Mouse (Mus musculus) limb, embryonic 14.5 days (tissue): ENCODE results near the gene Itga9. TPM values are rescaled to one million over a fixed set of nuclear protein-coding genes. Genes with fewer than 3 reads are reported as not detected.

Source experiments
- ATAC-seq: fragments of 200-750 bp; cut with Nextera tagmentation; 2 replicates; pipeline ENCODE4 v1.8.0; 2017; ENCODE audit warnings: low read depth, moderate number of reproducible peaks, moderate TSS enrichment; ENCODE audit not compliant: low FRiP score
- DNase-seq: peaks from one replicate; pipeline ENCODE4 v3.0.0-alpha.2; 2015; ENCODE audit warnings: low spot score
- H3K27ac ChIP-seq: fragments of 300-500 bp; sonication (generic); replicated peaks from 2 replicates; pipeline ENCODE4 v1.5.1; 2014; ENCODE audit warnings: low read depth, mild to moderate bottlenecking, low read length, moderate library complexity, mixed read lengths
- H3K27me3 ChIP-seq: fragments of 300-500 bp; sonication (generic); 2 replicates; pipeline ENCODE4 v1.6.1; 2014; ENCODE audit warnings: low read length, mixed read lengths; ENCODE audit not compliant: control insufficient read depth, insufficient read depth
- H3K36me3 ChIP-seq: fragments of 300-500 bp; sonication (generic); 2 replicates; pipeline ENCODE4 v1.6.1; 2014; ENCODE audit warnings: mild to moderate bottlenecking, low read length, moderate library complexity, mixed read lengths; ENCODE audit not compliant: control insufficient read depth, insufficient read depth
- H3K4me1 ChIP-seq: fragments of 300-500 bp; sonication (generic); 2 replicates; pipeline ENCODE4 v1.6.1; 2014; ENCODE audit warnings: antibody characterized with exemption, low read length, mixed read lengths; ENCODE audit not compliant: control insufficient read depth, insufficient read depth
- H3K4me2 ChIP-seq: fragments of 300-500 bp; sonication (generic); replicated peaks from 2 replicates; pipeline ENCODE4 v1.6.1; 2014; ENCODE audit warnings: low read depth, mild to moderate bottlenecking, low read length, moderate library complexity; ENCODE audit not compliant: severe bottlenecking
- H3K4me3 ChIP-seq: fragments of 300-500 bp; sonication (generic); replicated peaks from 2 replicates; pipeline ENCODE4 v1.5.1; 2014; ENCODE audit warnings: low read length
- H3K9ac ChIP-seq: fragments of 300-500 bp; sonication (generic); 2 replicates; pipeline ENCODE4 v1.6.1; 2014; ENCODE audit warnings: mild to moderate bottlenecking, low read depth, low read length, moderate library complexity; ENCODE audit not compliant: severe bottlenecking
- H3K9me3 ChIP-seq: fragments of 300-500 bp; sonication (generic); 2 replicates; pipeline ENCODE4 v1.6.1; 2016; ENCODE audit warnings: low read length; ENCODE audit not compliant: control insufficient read depth
- POLR2A ChIP-seq: fragments of 200-500 bp; IDR thresholded peaks from 2 replicates; pipeline ENCODE4 v1.8.0; 2012; ENCODE audit warnings: inconsistent platforms, mild to moderate bottlenecking, moderate library complexity, borderline replicate concordance; ENCODE audit not compliant: insufficient read depth, insufficient read length; ENCODE audit errors: extremely low read depth
- WGBS: fragments of 180-500 bp; shearing (Covaris S2); extraction: QIAGEN DNeasy Blood & Tissue Kit; methylation state at CpG from one replicate; pipeline ENCODE4 v1.1.7; 2014; 5-methylcytosine and 5-hydroxymethylcytosine counted together
- polyA plus RNA-seq, 2 experiments: library from polyadenylated mRNA; depleted of rRNA in 1 of 2; stranded (reverse) in 1 of 2; unstranded in 1 of 2; fragments of >200 nt; fragmentation: Nextera tagmentation in 1 of 2; extraction: Ambion mirVana in 1 of 2; gene quantifications; 2 replicates each; pipeline versions ENCODE4 v1.2.1 to v1.2.3; 2012 to 2014

Gene Itga9
- polyA plus RNA-seq, 2 experiments = 10.0 to 19.7 TPM

DNA sequence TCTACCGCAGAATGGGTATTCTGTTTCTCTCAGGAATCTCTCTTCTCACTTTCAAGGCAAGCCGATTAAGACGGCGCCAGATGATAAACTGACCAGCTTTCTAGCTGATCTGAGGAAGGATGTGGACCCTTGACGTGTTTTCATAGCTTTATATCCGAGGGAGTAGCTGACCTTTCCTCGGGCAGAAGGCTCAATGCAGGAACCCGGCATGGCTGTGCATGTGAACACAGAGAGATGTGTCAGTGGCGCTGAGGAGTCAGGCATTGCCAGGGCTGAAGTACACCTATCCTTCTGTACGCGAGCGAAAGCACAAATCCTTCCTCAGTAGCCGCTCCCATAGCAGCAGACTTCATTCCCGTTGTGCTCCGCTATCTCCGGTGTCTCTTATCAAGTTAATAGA, 207.6 kb downstream of the Itga9 start:
- no peaks in the 10 kb centered on the region for H3K27me3 ChIP-seq
- no peak overlapping the region for H3K4me3 ChIP-seq
- H3K9ac ChIP-seq = no peak overlapping the region
- ATAC-seq (no peak), DNase-seq (no peak)
- TF ChIP-seq POLR2A = no peak
- no peak overlapping the region for H3K4me2 ChIP-seq
- H3K27ac ChIP-seq = no peak overlapping the region
- no peaks in the 10 kb centered on the region for H3K9me3 ChIP-seq
- H3K36me3 ChIP-seq = no peaks in the 10 kb centered on the region
- peaks cover 24% of the 10 kb centered on the region for H3K4me1 ChIP-seq
- WGBS = 58% methylated on average over 16 of the region's 16 CpGs

DNA sequence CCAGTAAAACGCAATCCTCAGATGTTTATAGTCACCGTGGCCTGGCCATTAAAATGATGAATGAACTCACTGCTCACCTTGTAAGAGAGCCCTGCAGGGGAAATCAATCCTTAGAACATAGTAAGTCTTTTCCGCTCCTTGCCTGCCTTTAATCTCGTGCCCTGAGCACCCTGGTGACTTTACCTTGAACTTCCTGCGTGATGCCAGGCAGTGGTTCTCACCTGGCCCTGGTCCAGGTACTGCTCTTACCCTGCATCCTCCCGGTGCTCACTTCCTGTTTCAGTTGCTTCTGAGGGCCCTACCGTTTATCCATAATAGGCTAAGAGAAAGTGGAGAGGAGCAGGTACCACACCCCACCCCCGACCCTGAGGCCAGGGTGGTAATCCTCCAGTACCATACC, 208.0 kb downstream of the Itga9 start:
- Histone ChIP-seq H3K36me3 (no peaks in the 10 kb centered on the region), H3K27me3 (no peaks in the 10 kb centered on the region), H3K4me3 (no peak overlapping the region), H3K27ac (no peak overlapping the region), H3K4me1 (peaks cover 24% of the 10 kb centered on the region), H3K9me3 (no peaks in the 10 kb centered on the region), H3K9ac (no peak overlapping the region), H3K4me2 (no peak overlapping the region)
- TF ChIP-seq POLR2A = no peak
- ATAC-seq (no peak), DNase-seq (no peak)
- 32% methylated on average over 8 of the region's 8 CpGs for WGBS

DNA sequence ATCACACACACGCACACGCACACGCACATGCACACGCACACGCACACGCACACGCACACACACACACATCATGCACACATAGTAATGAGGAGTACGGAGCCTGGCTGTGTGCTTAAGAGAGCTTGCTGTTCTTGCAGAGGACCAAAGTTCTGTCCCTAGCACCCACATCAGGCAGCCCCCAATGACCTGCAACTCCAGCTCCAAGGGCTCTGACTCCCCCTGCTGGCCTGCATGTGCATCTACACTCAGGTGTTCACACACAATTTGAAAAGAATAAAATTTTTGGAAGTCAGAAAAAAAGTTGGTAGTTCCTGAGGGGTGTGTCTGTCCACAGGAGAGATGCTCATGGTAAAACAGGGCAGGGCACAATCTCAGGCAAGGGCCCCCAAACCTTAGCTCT, 209.1 kb downstream of the Itga9 start:
- no peaks in the 10 kb centered on the region for H3K27me3 ChIP-seq
- peaks cover 24% of the 10 kb centered on the region for H3K4me1 ChIP-seq
- TF ChIP-seq POLR2A = no peak
- H3K36me3 ChIP-seq = no peaks in the 10 kb centered on the region
- ATAC-seq (no peak), DNase-seq (no peak)
- 96% methylated on average over 8 of the region's 8 CpGs for WGBS
- H3K4me2 ChIP-seq = no peak overlapping the region
- no peak overlapping the region for H3K4me3 ChIP-seq
- H3K27ac ChIP-seq = no peak overlapping the region
- H3K9me3 ChIP-seq = no peaks in the 10 kb centered on the region
- H3K9ac ChIP-seq = no peak overlapping the region

DNA sequence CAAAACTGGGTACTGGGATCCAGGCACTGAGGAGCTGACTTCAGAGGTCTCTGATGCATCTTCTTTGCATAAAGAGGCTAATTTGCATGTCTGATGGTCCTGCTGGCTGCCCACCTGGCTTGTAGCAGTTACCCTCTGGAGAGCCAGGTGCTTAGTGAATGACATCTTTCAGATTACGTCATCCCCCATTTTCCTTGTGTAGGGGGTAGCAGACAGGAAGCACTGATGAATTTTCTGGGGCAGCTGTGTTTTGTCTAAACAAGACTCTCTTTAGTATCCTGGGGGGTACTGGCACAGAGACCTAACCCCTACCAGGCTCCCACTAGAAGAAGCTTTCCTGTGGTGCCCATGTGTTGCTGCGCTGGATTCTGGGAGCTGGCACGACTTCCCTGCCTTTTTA, 212.0 kb downstream of the Itga9 start:
- Histone ChIP-seq H3K4me3 (no peak overlapping the region), H3K36me3 (no peaks in the 10 kb centered on the region), H3K4me2 (no peak overlapping the region), H3K27ac (no peak overlapping the region), H3K4me1 (peaks cover 30% of the 10 kb centered on the region), H3K27me3 (no peaks in the 10 kb centered on the region), H3K9me3 (no peaks in the 10 kb centered on the region), H3K9ac (no peak overlapping the region)
- ATAC-seq (no peak), DNase-seq (no peak)
- no peak for TF ChIP-seq POLR2A
- 57% methylated on average over 3 of the region's 3 CpGs for WGBS

DNA sequence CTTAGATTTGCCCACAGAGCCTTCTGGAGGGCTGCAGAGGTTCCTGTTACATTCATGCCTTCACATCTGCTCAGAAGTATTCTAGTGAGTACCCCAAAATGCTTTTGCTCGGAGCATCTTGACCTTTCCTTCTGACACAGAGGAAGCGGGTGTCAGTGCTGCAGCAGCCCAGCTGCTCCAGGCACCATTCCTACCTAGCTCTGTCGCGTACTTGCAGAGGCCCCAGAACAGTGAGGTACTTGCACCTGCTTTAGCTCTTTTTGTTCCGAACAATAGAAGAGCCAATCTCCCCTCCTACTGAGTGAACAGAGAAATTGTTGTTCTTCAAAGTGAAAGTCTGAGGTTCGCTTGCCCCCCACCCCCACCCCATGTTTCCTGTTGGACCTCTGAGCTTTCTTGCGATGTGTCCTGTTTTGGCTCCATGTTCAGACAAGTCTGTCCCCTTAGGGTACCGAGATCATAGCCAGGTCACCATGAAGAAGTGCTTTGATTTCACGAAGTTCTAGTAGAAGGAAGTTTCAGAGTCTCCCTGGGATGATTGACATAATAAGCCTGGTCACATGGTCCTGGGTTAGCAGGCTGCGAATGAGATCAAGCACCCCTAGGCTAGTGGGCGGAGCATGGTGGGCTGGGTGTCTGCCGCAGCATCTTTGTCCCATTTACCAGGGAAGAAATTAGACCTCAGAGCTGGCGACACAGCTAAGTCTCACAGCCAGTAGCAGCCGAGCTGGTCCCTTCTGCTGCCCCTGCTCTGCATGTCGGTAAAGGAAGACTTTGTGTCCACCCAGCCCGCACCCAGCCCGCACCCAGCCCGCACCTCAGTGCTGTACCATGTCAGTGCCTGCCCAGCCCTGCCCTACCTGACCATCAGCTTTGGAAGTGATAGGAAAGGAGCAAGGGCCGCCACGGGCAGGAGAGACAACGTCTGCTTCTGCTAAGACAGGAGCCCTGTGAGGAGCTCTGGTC, 215.0 kb downstream of the Itga9 start:
- WGBS = 42% methylated on average over 21 of the region's 21 CpGs
- peaks cover 31% of the 10 kb centered on the region for H3K4me1 ChIP-seq
- H3K4me2 ChIP-seq = peak overlapping the region; percentile 20; the same call in 1 of the 2 replicates
- H3K27ac ChIP-seq = 0 out of 2 replicates have a peak overlapping the region, but pooled peaks have one; percentile 34
- peak; percentile 48 for ATAC-seq
- DNase-seq = peak; percentile 47
- no peak for TF ChIP-seq POLR2A
- no peak overlapping the region for H3K9ac ChIP-seq
- no peaks in the 10 kb centered on the region for H3K27me3 ChIP-seq
- no peak overlapping the region for H3K4me3 ChIP-seq
- H3K9me3 ChIP-seq = no peaks in the 10 kb centered on the region
- H3K36me3 ChIP-seq = no peaks in the 10 kb centered on the region
